Mouse (Mus musculus): ENCODE results near the gene Fzr1.
A peak's percentile ranks its signal among the peaks of the same experiment; 100 is the strongest.

Gene Fzr1

DNA sequence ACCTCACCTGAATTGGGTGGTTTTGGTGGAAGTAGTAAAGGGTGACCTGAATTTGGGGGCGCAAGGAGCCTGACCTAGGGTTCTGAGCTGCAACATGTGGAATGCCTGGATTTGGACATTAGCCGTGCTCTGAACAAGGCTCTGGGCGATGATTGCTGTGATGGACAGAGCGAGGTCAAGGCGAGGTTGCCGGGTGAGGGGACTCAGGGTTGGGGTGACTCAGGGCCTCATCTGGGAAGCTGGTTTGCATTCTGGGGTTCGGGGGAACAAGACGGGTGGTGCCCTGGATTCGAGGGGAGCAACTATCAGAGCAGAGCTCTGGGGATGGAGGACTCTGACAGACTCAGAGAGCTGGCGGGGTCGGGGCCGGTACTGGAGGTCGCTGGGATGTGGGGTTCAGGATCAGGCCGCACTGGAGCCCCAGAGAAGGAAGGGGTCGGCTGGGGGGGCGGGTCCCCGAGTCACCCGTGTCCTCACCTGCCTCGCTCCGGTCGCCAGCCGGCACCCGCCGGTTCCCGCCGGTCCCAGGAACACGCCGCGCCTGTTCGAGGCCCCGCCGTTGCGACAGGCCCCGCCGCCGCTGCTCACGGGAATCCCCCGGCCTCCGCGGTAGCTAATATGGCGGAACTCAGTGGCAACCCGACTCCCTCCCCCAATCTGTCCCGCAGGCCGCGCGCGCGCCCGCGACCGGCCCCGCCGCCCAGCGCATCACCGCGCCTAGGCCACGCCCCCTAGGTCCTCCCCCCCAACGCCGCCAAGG lies at the start of gene Fzr1:
Gene Fzr1, minus strand, starts transcription at position 724 of the 760 bp plus-strand sequence.
- no peak for DNase-seq (ENCODE audit: low spot score)

DNA sequence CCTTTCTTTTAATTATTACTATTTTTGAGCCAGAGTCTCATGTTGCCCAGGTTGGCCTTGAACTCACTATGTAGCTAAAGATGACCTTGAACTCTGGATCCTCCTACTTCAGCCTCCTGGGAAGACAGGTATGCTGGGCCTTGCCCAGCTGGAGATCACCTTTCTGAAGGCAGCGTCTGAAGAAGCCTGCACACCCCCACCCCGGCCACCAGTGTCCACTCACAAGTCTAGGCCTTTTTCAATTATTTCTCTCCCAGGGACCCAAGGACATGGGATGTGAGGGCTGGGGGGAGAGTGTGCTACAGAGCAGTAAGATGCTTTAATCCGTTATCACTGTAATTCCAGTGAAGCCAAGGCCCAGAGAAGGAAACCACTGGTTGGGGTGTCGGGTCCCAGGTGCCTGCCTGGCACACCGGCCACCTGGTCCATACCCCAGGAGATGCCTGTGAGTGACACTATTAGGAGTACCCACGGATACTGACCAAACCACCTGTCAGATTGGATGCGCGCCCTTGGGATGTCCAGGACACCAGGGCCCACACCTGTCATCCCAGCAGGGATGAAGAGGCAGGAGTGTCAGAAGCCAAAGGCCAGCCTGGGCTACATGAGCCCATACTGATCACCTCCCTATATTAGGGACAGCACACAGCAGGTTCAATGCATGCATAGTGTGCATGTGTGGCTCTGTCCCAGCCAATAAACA lies 49.6 kb upstream of the Fzr1 start:
- DNase-seq (ENCODE audit: low spot score): peak; percentile 49

DNA sequence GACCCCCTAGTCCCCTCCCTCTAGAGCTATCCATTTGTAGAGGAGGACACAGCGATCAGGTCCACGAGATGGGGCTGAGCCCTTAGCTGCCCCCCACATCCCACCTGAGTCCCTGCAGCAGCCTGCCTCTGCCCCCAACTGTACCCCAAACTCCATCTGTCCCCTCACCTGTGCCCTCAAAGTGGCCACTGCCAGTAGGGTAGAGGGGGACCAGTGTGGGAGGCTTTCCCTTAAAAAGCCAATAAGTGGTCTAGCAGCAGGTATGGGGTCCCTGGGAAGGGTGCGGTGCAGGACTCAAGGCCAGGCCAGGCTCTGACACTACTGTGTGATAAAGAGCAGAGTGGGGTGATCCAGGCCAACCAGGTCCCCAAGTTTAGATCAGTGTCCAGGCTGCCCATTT lies 49.0 kb upstream of the Fzr1 start:
- no peak for DNase-seq (ENCODE audit: low spot score)

DNA sequence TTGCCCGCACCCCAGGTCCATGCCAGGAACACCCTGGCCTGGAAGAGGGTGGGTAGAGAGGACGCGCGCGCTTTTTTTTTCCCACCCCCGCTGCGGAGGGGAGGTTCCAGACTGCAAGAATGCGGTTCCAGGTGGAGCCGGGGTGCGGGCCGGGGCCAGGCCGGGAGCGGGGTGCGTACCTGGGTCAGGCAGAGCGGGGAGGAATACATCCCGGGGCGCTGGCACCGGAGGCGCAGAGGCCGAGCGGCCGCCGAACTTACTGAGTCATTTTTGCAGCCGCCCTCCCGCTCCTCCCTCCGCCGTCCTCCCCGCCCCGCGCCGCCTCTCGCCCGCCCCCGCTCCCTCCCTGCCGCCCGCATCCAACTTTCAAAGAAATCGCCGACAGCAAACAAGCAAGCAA lies 48.6 kb upstream of the Fzr1 start:
- DNase-seq (ENCODE audit: low spot score): peak; percentile 85

DNA sequence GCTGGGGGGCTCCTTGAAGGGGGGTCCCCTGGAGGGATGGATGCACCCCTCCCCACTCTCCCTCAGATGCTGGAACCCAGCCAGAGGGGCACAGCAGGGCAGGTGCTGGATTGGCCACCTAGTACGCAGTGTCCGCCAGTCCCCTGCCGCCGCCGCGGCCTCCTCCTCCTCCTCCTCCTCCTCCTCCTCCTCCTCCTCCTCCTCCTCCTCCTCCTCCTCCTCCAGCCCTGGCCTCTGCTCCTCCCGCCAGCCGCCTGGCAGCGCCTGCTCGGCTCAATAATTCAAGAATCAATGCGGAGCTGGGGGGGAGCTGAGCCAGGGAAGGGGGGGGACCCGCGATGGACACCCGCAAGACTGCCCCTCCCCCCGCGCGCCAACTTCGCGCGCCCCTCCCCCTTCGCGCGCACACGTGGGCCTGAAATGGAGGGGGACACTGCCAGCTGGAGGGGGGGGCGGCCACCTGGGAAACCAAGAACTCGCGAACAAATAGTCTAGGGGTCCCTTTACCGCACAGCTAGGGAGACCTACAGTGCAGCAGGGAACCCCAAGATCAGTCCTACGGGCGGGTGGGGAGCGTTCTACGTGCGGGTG lies 47.9 kb upstream of the Fzr1 start:
- peak; percentile 83 for DNase-seq (ENCODE audit: low spot score)

DNA sequence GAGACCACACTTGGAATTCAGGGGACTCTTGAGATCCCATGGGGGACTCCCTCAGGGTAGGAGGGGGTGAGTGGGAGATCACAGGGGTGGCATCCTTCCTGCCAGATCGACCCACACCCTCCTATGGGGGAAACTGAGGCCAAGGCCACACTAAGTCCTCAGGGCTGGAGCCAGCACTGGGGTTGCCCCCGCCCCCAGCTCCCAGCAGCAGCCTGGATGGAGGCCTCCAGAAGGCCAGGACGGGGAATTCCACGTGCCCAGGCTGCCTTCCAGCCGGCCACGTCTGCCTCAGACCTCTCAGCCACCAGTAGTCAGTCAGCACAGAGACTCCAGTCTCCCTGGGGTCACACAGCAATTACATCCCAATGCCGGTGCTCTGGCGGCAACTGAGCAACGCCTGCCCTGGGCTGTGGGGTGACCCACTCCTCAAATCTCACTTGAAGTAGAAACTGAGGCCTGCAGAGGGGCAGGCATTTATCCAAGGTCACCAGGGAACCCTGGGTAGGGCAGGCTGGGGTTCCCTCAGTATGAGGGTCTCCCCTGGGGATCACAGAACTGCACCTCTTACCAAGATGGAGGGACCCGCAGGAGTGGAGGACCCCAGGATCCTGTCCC lies 47.0 kb upstream of the Fzr1 start:
- peak; percentile 70 for DNase-seq (ENCODE audit: low spot score)

DNA sequence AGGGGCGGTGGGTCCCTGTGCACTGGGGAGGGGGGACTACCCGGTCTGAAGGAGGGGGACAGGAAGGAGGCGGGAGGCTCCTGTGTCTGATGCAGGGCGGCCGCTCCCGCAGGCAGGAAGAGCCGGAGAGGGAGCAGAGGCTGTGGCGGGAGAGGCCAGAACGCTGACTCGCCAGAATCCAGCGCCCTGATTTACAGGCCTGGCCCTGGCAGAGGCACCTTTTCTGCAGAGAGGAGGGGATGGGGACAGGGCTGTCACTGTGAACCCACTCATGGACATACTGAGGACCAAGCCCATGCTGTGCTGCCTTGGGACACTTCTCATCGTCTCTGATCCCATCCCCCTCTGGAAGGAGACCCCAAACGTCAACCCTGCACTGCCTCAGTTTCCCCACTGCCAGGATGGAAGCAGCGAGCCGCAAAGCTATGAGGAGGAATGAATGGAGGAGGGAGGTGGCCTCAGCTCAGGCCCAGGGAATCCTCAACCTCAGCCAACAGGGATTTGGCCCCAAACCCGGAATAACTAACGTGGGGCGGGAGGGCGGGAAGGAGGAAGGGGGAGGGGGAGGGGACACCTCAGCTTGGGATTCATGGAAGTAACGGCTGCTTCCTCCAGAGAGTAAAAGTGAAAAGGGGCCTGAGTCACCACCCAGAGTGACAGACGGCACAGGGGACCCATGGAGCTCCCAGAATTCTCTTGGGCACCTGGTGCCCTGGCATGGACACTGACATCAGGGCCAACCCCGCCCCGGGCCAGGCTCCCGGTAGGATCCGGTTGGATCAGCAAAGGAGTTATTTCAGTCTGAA lies 46.1 kb upstream of the Fzr1 start:
- peak; percentile 69 for DNase-seq (ENCODE audit: low spot score)

DNA sequence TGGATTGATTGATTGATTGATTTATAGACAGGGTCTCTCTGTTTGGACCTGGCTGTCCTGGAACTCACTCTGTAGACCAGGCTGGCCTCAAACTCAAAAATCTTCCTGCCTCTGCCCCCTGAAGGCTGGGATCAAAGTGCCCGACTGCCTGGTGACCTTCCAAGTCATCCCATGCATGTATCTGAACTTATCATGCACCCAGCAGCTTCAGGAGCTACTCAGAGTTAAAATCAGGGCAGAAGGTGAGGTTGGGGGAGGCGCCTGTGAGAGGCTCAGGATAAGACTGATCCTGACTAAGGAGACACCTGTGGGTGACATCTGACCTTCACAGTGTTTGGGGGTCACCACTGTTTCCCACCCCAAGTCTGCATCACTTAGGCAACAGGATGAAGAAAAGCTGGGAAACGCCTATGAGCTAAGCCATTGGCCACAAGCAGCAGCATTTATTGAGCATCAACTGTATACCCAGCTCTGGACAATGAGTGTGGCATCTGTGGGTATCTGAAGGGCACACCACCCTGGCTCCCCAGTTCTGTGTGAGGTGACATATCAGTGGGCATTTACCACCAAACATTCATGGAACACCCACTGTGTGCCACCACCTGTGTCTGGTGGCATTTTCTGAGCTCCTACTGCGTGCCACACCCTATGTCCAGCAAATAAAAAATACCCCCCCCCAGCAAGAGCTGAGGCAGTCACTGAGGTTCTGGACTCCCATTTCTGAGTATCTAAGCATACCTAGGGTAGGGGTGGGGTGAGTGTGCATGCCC lies 45.3 kb upstream of the Fzr1 start:
- peak; percentile 39 for DNase-seq (ENCODE audit: low spot score)

DNA sequence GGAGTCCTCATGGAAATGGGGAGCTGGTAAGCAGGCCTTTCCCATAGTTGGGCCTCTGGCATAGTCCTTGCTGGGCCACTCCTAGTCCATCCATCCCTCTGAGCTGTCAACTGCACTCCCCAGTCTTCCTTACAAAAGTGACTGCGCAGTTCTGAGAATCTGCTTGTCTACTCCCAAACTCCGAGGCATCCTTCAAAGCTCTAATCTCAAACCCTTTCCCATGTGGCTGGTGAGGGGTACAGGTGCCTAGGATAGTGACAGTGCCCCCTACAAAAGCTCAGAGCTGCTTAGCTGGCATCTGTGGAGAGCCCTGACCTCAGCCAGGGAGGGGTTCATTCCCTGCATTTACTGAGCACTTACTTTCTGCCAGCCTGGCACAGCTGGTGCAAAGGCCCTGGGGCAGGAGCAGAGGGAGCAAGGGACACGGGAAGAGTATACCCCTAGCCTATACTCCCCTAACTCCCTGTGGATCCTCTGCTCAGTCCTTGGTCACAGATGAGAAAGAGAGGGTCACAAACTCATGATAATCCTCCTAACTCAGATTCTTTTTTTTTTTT lies 44.4 kb upstream of the Fzr1 start:
- peak; percentile 45 for DNase-seq (ENCODE audit: low spot score)

DNA sequence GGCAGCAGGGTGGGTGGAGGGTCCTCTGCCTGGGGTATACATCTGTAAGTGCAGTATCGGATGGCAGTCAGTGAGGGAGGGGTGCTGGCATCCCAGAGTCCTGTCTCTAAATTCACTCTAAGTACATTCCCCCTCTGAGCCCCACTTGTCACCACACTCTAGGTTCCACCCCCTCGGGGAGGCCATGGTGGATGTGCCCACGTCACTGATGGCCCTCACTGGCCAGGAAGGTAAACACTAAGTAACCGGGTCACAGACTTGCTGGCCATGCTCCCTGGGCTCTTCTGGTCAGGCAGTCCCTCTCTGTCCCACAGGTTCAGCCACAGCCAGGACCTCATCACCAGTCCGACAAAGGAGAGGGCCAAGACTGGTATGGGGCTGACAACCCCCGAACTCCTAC lies 43.9 kb upstream of the Fzr1 start:
- DNase-seq (ENCODE audit: low spot score): peak; percentile 42

DNA sequence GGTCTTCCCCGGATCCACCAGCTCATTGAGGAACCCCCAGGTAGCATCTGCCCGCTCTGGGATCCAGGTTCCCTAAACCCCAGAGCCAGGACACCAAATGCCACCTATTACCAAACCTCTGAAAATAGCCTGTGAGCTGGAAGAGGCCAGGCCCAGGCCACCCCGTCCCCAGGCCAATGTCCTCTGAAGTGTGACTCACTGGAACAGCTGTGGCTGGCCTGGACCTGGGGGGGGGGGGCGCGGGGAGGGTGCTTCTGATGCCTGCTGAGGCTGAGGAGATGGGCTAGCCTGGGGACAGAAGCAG lies 43.4 kb upstream of the Fzr1 start:
- no peak for DNase-seq (ENCODE audit: low spot score)

DNA sequence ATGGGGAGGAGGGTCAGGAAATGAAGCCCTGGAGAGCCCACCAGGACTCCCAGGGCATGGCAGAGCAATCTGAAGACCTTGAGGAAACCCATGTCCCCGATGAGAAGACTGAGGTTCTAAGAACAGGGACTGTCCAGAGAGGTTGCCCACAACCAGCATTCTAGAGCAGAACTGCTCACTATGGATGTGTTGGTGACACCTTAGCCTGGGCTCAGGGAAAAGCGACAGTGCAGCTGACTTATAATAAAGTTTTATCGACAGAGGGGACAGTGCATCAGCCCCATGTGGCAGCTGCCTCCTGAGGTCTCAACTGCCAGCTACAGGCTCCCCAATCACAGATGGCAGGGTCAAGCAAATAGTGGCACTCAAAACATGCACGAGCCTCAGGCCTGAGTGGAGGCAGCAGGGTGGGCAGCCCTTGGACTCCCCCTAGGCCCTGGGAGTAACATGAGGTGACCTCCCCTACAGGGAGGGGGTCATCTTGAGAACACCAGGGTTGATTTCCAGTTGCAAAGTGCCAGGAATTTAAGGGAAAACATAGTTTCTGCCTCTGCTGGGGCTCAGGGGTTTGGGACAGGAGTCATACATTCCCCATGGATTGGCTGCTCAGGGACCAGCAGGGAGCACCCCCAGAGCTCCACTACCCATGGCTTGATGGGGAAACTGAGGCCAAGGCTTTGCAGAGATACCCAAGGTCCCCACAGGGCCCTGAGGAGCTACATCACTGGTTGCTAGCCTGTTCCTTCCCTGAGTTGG lies 42.9 kb upstream of the Fzr1 start:
- DNase-seq (ENCODE audit: low spot score): peak; percentile 35

DNA sequence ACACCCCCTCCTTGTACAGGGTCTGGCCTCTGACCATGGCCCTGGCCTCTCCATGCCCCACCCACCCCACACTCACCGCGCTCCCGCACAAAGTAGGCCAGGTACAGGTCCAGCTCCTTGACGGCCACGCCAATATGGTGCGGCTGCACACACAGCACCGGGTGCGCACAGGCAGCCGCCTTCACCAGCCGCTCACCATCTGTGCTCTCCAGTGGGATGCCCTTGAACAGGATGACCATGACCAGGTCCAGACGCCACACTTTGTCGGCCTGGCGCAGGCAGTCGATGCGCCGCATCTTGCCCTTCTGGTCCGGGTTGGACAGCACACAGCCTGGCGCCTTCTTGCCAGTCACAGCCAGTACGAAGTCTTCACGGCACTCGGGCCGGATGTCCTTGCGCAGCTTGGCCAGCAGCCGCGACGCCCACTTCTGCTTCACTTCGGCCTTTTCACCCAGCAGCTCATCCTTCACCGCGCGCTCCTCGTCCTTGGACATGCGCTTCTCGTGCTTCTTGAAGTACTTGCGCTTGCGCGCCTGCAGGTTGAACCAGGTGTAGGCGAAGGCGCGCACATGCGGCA lies 42.0 kb upstream of the Fzr1 start:
- peak; percentile 67 for DNase-seq (ENCODE audit: low spot score)

DNA sequence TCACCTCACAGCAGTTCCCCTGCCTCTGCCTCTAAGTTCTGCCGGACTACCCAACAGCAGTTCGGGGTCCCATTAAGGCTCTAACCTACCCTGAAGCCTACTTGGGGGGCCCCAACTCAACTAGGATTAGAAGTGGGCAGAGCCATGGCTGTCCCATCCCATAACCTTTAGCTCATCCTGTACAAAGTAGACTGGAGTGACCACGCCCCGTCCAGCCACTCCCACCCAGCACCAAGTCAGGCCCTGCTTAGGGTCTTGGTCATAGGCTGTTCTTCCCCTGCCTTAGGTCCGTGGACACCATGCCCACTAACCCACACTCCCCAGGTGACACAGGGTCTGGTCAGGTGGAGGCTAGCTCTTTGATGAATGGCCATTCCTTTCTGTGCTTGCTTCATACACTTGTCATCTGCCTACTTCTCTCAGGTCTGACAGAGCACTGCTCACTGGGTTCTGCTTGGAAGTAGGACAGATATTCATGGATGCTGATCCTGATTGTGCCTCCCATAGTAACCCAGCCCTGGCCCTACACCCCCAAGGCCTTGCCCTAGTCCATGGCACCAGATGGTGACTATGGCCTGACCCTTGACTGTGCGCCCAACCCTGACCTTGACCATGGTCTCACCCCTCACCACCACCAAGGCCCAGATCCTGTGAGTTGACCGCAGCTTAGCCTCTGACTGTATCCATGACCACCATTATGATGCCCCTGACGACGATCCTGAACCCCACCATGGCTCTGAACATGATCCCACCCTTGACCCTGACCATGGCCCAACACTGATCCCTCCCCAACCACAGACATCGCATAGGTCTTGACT lies 41.0 kb upstream of the Fzr1 start:
- DNase-seq (ENCODE audit: low spot score): peak; percentile 45

DNA sequence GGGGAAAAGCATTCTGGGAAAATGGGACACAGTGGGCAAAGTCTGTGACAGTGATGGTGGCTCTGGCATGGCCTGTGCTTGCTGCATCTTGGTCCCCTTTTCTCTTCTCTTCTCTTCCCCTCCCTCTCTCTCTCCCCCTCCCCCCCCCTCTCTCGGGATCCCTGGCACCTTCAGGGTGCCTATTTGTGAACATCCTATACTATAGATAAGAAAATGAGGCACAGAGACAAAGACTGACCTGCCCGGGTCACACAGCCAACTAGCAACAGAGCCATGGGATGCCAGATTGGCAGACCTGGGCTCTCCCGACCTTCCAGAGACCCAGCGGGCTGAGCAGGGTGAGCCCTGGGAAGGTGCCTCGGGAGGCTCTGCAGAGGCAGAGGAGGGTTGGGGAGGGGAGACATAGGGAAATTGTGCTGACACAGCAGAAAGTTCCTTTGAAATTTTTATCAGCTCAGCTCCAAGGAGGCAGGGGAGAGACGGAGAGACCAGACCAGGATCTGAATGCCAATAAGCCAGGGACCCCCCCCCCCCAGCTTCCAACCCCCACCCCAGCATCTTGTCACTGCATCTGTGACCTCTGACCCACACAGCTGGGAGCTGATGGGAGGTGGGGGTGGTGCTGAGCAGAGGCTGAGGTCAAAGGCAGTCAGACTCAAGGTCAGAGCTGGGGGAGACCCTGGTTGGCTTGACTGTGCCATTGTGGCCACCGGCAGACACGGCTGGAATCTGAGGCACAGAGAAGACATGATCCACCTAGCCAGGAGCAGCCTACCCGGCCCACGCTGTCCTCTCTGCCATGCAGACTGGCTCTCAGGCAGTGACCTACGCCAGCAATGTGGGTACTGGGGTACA lies 40.1 kb upstream of the Fzr1 start:
- peak; percentile 37 for DNase-seq (ENCODE audit: low spot score)

DNA sequence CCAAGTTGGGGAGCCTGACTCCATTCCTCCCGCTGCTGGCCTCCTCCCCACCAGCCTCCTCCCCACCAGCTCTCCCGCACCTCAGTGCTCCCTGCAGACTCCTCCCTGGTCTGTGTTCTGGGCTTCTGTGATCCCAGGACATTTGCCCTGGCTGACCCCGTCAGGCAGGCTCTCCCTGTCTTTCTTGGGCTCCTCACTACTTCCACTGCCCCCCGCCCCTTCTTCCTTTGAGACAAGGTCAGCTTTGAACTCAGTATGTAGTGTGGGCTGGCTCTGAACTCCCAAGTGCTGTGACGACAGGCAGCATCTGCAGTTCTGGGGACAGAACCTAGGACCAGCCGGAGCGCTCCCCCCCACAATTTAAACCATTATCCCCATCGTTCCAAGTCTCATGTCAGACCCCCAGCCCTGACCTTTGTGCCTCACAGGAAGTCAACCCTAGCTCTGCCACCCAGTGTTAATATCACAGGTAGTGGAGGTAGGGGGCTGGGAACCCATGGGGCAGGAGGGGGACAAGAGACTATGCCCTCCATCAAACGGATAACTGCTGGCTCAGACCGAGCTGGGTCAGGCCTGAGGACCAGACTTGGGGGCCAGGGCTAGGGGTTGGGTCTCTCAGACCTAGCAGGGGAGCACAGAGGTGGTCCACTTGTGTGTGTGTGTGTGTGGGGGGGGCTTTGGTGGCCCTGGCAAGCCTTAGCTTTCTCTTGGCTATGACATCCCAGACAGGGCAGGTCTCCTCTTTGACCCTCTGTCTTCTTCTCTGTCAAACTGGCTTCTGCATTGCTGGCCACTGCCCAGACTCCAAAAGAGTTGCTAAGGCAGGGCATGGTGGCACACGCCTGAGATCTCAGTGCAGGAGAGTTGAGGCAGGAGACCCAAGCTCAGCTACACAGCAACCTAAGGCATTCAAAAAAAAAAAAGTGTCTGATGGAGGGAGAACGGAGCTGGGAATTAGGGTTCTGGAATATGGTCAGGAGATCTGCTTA lies 39.2 kb upstream of the Fzr1 start:
- DNase-seq (ENCODE audit: low spot score): peak; percentile 49

Data from testis, postnatal 10 days (tissue).